Mouse (Mus musculus) mouse embryonic stem cell (cell line): ENCODE data around the gene Ppfia2.

Experiments used
- in situ Hi-C, 2 experiments: fragments of 300-500 bp; cut with MboI; formaldehyde crosslinking; loops; 1 replicate in 1 of 2; 3 replicates in 1 of 2; pipeline ENCODE4 v1.14.3; 2019 to 2020; ENCODE audit warnings: low sequenced_read_pairs in 2 of 2, low pct_unique_long_range_greater_than_20kb in 1 of 2, mixed read lengths in 1 of 2; ENCODE audit not compliant: unreplicated experiment in 1 of 2

The Ppfia2 gene

DNA sequence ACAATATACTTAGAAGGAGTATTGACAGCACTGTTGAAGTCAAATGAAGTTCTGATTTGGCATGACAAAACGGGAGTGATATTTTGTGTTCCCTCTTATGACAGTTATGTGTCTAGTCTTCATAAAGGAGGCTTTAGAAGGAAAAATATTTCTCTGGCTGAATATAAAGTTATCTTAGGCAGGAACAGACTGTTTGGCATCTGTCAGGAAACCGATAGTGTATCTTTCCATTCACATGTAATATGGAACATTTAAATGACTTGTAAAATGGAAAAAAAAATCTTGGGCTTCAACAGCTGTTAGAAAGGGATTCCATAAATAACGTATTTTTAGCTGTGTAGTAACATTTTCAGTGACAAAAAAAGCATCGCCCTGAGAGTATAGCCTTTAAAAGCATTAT lies 400.1 kb downstream of the Ppfia2 start:
- in situ Hi-C loops = no loop called here

DNA sequence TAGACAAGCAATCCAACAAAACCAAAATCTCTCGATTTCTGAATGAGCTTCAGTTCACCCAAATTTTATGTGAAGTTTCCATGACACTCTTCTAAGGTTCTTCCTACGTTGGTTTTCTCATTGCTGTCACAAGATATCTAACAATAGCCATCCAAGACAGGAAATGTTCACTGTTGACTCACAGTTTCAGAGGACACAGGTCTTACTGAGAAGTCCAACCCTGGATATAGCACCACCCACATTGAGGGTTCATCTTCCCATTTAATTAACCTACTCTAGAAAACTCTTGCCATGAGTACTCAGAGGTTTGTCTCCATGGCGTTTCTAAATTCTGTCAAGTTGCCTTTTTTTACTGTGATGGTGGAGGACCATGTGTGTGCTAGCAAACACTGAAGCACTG lies 401.7 kb downstream of the Ppfia2 start:
- in situ Hi-C loops = no loop called here

DNA sequence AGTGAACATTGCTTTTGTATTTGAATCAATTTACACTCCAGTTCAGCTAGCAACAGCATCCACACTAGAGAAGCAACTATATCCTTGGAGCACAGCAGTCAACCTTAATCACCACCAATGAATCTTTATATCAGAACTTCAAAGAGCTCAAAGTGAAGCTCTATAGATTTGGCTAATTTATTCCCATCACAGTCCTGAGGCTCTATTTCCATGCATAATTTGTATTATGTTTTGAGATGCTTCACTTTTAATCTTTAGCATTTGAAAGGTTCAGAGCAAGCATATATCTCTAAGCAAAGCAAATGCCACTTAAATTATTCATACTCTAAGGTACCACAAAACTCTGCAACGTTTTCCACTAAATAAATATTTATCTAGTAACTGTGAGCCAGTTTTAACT lies 402.6 kb downstream of the Ppfia2 start:
- in situ Hi-C loops = no loop called here

DNA sequence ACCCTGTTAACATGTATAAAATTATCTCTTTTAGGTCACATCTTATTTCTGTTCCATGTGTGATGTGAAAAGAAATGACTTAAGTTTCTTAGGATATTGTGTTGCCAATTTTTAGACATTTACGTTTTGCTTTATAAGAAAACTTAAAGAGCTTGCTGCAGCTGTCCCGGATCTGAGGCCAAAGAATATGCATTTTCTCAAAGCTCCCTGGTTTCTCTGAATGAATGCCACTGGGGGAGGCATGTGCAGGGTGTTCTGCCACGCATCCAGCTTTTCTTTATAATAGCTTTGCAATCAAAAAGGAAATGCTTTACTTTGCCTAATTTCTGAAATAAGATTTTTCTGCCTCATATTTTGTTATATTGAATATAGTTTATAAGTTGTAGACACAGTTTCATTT lies 411.2 kb downstream of the Ppfia2 start:
- in situ Hi-C loops = no loop called here

DNA sequence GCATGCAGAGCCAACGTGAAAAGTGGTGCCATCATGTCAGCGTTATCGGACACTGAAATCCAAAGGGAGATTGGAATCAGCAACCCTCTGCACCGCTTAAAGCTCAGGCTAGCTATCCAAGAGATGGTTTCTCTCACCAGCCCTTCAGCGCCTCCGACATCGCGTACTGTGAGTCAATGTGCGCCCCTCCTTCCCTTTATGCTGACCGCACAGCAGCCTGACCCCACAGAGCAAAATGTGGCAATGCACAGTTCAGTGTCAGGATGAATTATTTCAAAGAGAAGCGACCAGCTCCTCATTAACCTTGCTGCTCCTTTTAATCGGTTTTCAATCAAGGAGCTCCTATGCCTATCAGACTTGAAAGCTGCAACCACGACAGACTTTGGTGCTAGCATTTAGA lies 426.2 kb downstream of the Ppfia2 start:
- in situ Hi-C loops = no loop called here

DNA sequence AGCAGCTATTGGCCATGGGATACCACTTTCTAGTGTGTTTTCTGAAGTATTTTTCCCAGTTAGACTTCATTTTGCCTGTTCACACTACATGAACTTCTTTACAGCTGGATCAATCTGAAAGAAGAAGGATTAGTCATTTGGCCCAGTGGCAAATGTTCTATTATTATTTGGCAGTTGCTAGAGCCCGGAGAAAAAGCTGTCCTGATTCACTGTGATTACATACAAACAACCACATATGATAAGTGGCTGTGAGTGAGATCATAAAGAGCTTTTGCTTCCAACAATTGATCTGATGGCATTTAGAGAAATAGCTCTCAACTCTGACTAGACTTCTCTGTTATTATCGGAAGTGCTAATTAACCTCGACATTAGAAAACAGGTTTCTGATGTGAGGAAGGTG lies 440.0 kb downstream of the Ppfia2 start:
- in situ Hi-C loops = loop anchor here in 1 of 2 experiments (10.0 kb wide), 1 partner anchor 295 kb away; no protein-coding TSS in a partner anchor

DNA sequence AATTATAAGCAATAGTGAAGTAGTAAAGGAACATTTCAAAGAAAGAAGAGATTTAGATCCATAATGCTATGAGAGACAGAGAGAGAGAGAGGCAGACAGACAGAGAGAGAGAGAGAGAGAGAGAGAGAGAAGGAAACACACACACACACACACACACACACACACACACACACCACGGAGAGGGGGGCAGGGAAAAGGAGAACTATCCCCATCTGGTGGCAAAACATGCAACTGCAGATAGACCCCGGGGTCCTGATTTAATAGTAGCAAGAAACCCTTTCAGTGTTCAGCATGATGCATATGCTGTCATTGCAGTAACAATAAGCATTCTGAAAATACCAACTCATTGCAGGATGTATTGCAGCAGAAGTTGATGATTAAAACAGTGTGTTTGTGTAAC lies 442.9 kb downstream of the Ppfia2 start:
- in situ Hi-C loops = loop anchor here in 1 of 2 experiments (10.0 kb wide), 1 partner anchor 298 kb away; no protein-coding TSS in a partner anchor

DNA sequence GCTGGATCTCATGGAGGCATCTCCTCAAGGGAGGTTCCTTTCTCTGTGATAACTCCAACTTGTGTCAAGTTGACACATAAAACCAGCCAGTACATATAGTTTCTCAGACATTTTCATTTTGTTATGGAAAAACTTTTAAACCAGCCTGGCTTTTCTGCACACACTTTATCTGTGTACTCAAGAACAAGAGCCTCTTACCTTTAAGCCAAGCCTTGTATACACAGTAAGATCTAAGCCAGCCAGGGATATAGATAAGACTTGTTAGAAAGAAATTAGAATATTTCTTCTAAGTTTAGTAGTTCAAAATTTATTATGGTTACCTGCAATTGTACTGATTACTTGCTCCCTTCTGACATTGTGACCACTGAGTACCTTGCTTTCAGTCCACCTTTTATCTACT lies 444.1 kb downstream of the Ppfia2 start:
- in situ Hi-C loops = loop anchor here in 1 of 2 experiments (10.0 kb wide), 1 partner anchor 299 kb away; no protein-coding TSS in a partner anchor

DNA sequence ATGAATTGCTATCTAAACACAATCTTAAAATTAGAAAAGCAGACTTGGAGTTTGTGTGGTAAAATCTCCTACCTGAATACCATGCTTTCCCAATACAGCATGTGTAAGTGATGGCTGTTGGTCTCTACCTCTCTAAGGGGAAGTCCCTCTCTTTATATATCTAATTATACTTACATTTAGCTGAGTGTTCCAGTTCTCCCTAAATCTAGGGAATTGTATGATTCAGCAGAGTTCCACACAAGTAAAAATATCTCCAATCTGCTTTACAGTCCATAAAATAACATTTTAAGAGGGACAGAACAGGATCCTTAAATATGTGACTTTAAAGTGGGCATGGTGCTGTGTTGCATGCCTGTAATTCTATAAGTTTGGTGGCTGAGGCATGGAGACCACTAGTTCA lies 444.7 kb downstream of the Ppfia2 start:
- in situ Hi-C loops = loop anchor here in 1 of 2 experiments (10.0 kb wide), 1 partner anchor 300 kb away; no protein-coding TSS in a partner anchor

DNA sequence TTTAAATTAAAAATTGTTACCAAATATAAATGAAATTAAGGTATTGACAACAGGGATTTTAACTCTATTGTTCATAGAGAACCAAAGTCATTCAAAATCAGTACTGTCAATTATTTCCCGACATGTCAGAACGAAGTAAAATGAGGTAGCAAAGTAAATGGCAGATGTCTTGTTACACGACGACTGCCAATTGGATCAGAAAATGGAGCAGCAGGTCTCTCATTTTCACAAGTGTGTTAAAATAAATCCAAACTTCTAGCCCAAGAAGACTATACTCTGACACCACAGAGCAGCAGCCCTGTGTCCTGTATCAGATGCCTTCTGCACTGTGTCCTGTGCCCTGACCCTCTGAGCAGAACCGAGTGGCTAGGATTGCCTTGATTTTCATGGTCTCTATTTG lies 454.2 kb downstream of the Ppfia2 start:
- in situ Hi-C loops = no loop called here

DNA sequence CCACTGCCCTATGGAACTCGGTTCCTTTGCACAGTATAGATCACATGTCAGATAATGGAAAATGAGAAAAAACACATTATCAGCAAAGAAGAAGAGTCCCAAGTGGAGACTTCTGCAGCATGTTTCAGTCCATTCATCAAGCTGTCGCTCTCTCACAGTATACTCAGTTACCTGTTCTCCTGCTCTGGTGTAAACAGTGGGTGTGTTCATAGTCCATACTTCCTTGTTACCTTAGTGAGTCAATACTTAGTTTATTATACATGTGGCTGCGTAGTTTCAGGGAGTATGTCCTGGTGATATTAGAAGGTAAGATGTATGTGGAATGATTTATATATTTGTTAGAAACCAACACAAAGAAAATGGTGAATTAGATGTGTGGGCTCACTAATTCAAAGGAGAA lies 454.7 kb downstream of the Ppfia2 start:
- in situ Hi-C loops = loop anchor here in 1 of 2 experiments (25.0 kb wide), 1 partner anchor 488 kb away; no protein-coding TSS in a partner anchor

DNA sequence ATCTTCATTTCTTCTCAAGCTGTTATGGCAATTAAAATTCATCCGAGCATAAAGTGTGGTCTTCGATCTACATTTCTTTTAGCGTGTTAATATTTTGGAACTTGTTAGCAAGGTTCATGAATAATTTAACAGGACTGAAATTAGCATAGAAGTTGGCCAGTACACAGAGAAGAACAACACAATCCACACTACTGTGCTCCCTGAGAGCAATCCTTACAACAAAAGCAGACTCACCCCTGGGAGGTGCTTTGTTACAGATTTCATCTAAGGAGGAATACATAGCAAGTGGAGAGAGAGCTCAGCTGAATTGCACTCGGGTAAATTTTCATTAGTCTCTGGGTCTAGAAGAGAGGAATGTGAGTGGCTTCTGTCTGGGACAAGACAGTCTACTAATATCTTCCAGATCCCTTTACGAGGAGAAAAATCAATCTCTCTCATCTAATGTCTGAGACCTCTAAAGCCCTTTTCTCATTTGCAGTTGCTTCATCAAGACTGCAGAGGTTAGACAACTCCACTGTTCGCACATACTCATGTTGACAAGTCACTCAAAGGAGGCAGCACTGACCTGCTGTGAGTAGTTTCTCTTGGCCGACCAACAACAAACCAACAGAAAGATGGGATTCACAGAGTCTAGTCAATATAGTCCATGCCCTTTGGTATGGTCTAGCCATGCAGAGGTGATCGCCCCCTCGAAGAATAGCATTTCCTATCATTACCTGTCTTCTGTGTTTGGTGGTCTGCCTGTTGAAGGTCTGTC lies 458.6 kb downstream of the Ppfia2 start:
- in situ Hi-C loops = loop anchor here in 1 of 2 experiments (25.0 kb wide), 1 partner anchor 484 kb away; no protein-coding TSS in a partner anchor

DNA sequence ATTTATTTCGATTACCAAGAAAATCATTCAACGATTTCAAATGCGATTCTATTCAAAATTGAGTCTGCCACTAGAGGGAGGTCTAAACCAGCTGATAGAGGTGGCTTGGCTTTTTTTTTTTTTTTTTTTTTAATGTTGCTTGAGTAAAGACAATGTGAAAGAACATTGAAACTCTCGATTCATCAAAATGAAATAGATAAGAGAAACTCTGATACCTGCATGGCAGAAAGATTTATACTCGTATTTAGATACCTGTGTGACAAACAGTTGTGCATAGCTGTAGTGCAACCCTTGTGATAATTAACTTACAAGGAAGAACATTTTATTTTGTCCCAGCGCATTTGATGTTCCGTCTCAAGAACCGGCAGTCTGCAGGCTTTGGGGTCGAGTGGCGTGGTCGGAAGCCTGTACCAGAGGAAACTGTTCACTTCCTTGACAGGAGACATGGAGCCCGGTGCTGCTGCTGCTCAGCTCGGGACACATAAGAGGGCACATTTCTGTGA lies 462.5 kb downstream of the Ppfia2 start:
- in situ Hi-C loops = loop anchor here in 1 of 2 experiments (25.0 kb wide), 1 partner anchor 480 kb away; no protein-coding TSS in a partner anchor

DNA sequence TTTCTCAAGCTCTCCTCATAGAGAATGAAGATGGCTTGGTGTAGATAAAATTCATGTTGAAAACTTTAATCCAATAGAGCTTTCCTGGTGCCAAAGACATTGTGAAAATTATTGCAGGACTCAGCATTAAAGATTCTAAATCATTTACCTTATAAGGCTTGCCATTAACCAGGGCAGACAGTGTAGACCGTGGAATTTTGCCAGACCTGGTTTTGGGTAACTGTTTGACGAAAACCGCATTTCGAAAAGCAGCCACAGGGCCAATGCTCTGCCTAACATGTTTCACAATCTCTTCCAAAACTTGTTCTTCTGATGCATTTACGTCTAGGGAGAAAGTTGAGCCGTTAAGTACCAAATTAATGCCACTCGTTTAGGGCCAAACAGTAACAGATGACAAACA lies 466.9 kb downstream of the Ppfia2 start:
- in situ Hi-C loops = loop anchor here in 1 of 2 experiments (25.0 kb wide), 1 partner anchor 475 kb away; no protein-coding TSS in a partner anchor

DNA sequence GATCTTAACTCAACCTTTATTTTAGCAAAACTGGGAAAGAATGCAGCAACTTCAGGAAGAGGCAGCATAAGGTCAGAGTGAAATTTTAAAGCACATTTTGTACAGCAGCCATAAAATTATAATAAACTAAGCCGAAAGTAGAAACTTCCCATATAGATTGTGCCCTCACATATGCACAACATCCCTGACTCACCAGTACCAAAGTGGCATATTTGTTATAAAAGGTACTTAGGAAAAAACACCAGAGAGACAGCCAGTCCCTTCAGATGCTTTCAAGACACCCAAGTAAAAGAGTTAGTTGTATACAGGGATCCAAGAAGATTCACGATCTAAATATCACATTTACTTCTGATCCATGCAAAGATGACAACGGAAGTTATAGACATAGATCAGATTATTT lies 468.7 kb downstream of the Ppfia2 start:
- in situ Hi-C loops = loop anchor here in 1 of 2 experiments (25.0 kb wide), 1 partner anchor 473 kb away; no protein-coding TSS in a partner anchor

DNA sequence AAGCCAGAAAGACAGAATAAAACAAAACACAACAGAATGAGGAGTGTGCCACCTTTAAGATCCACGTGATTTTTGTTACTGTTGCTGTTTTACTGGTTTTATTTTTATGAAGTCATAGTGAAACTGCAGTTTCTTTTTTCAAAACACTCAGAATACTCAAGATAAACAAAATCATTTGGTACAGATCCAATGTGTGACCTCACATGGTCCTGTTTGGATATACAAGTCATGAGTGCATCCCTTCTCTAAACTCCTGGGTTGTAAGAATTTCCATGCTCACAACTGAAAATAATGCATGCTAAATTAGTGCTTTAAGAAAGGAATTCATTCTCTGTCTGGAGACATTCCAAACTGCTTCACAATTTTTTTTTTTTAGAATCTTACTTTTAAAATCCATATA lies 469.3 kb downstream of the Ppfia2 start:
- in situ Hi-C loops = loop anchor here in 1 of 2 experiments (25.0 kb wide), 1 partner anchor 473 kb away; no protein-coding TSS in a partner anchor

DNA sequence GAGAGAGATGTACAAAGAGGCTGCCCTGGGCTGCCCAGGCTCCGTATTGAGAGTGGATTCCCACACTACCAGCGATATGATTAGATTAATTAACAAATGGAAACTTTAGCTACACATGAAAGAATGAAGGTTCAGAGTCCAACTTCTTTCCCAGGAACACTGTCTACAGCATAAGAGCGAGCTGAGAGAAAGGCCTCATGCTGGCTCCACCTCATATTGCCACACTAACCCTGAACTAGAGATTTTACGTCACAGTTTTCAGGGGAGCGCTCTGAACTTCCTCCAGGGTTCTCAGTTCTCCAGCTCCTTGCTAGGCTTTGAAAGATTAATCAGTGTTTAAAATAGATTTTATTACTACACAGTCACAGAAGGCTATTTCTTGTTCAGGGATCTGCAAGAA lies 471.2 kb downstream of the Ppfia2 start:
- in situ Hi-C loops = loop anchor here in 1 of 2 experiments (25.0 kb wide), 1 partner anchor 471 kb away; no protein-coding TSS in a partner anchor

DNA sequence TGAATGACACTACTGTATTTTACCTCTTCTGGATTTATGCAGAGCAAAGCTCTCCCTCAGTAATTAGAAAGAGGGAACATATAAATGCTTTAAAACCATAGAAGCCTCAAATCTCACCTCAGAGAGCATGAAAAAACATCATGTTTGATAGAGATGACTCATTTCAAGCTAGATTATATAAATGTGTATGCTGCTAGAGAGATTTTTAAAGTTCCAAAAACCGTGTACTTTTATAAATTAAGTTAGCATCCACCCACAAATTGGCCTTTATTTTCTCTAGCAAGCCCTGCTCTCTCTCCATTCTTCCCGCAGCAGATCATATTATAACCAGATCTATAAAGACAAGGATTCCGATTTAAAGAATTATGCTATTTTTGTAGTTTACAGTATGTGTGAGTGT lies 488.9 kb downstream of the Ppfia2 start:
- in situ Hi-C loops = no loop called here
